9 mouse cellular contexts compared by ENCODE assay signal in genomic region chr1:25826771-25827170, GRCm38 (mm10). TPM values are rescaled to one million over a fixed set of nuclear protein-coding genes. Genes with fewer than 3 reads are reported as not detected.
A peak's percentile ranks its signal among the peaks of the same experiment; 100 is the strongest.
DNase-seq lines count a peak whose midpoint lies in the region; ATAC-seq and TF ChIP-seq lines count a peak whose summit lies in the region.
"Had no signal": no experiment of that assay in that cellular context is flagged by ENCODE, and none has a peak within 500 bp of the region (broad histone marks: within the 10 kb centered on the region; RNA-seq: fewer than 3 reads in every experiment).

No protein-coding gene starts in this region.

- peak; percentile 54 for TF ChIP-seq CTCF in gastrocnemius, adult 2 months (IDR thresholded peaks at IDR 0.05)
- peak; percentile 65 for TF ChIP-seq CTCF in stomach, postnatal 0 days (IDR thresholded peaks at IDR 0.05; ENCODE audit: low read depth)
- no peak for TF ChIP-seq CTCF in lung, adult 2 months (IDR thresholded peaks at IDR 0.05; ENCODE audit: insufficient read depth, low read length)

- intact Hi-C loops in gastrocnemius, adult 2 months (cut with DNase I): no loop called here
- intact Hi-C loops in gastrocnemius, postnatal 14 days (cut with DNase I; ENCODE audit: low total_unique reads): no loop called here

- TF ChIP-seq EP300 in stomach, postnatal 0 days (optimal IDR thresholded peaks at IDR 0.05): no peak

- 5% methylated on average over 7 of the region's 7 CpGs for WGBS in forebrain, embryonic 15.5 days
- WGBS in limb, embryonic 13.5 days: 7% methylated on average over 7 of the region's 7 CpGs
- WGBS in stomach, postnatal 0 days: 10% methylated on average over 7 of the region's 7 CpGs
- 13% methylated on average over 7 of the region's 7 CpGs for WGBS in lung, adult 2 months

- no peak overlapping the region for H3K4me3 ChIP-seq in gastrocnemius, adult 2 months
- peak overlapping the region; percentile 85 for H3K4me3 ChIP-seq in forebrain, embryonic 15.5 days
- no peak overlapping the region for H3K4me3 ChIP-seq in limb, embryonic 13.5 days
- no peak overlapping the region for H3K4me3 ChIP-seq in stomach, postnatal 0 days (ENCODE audit: low read depth, low read length)
- no peak overlapping the region for H3K4me3 ChIP-seq in lung, adult 2 months (replicated peaks; ENCODE audit: extremely low read depth, low read depth, low read length)
- H3K4me3 ChIP-seq: liver, embryonic 15.5 days had no signal

- no peak overlapping the region for H3K27ac ChIP-seq in gastrocnemius, adult 2 months
- H3K27ac ChIP-seq in forebrain, embryonic 15.5 days (replicated peaks): no peak overlapping the region
- no peak overlapping the region for H3K27ac ChIP-seq in limb, embryonic 13.5 days
- no peak overlapping the region for H3K27ac ChIP-seq in stomach, postnatal 0 days (replicated peaks)
- H3K27ac ChIP-seq: liver, embryonic 15.5 days had no signal

- no peak for ATAC-seq in forebrain, embryonic 15.5 days (replicated peaks)
- no peak for ATAC-seq in limb, embryonic 13.5 days (ENCODE audit: low FRiP score, low read depth)
- no peak for ATAC-seq in stomach, postnatal 0 days (ENCODE audit: low FRiP score, low TSS enrichment)
- ATAC-seq in monocyte, adult 5-6 weeks (replicated peaks; ENCODE audit: insufficient number of reproducible peaks, low FRiP score, low TSS enrichment, poor library complexity, severe bottlenecking): no peak

- H3K9ac ChIP-seq in forebrain, embryonic 15.5 days (replicated peaks): no peak overlapping the region
- H3K9ac ChIP-seq in limb, embryonic 13.5 days: no peak overlapping the region
- H3K9ac ChIP-seq in stomach, postnatal 0 days (ENCODE audit: low read length): no peak overlapping the region
- H3K9ac ChIP-seq: liver, embryonic 15.5 days had no signal

- H3K36me3 ChIP-seq in forebrain, embryonic 15.5 days: no peaks in the 10 kb centered on the region
- no peaks in the 10 kb centered on the region for H3K36me3 ChIP-seq in limb, embryonic 13.5 days
- no peaks in the 10 kb centered on the region for H3K36me3 ChIP-seq in stomach, postnatal 0 days (ENCODE audit: control insufficient read depth, insufficient read depth, low read length)
- H3K36me3 ChIP-seq: liver, embryonic 15.5 days had no signal

- H3K27me3 ChIP-seq in forebrain, embryonic 15.5 days: no peaks in the 10 kb centered on the region
- H3K27me3 ChIP-seq in limb, embryonic 13.5 days: peaks cover 47% of the 10 kb centered on the region
- no peaks in the 10 kb centered on the region for H3K27me3 ChIP-seq in stomach, postnatal 0 days (ENCODE audit: control insufficient read depth, insufficient read depth, low read length)

- no peaks in the 10 kb centered on the region for H3K9me3 ChIP-seq in forebrain, embryonic 15.5 days
- H3K9me3 ChIP-seq in limb, embryonic 13.5 days: no peaks in the 10 kb centered on the region
- no peaks in the 10 kb centered on the region for H3K9me3 ChIP-seq in stomach, postnatal 0 days (ENCODE audit: control insufficient read depth, low read length)
- H3K9me3 ChIP-seq: liver, embryonic 15.5 days had no signal

- DNase-seq in gastrocnemius, adult 2 months: no peak
- no peak for DNase-seq in gastrocnemius, postnatal 14 days
- DNase-seq in ZHBTc4 (ENCODE audit: low read depth, low spot score): peak; percentile 15
- DNase-seq in stomach, postnatal 0 days (ENCODE audit: low spot score): peak; percentile 21
- no peak for DNase-seq in lung, adult 2 months

- H3K4me1 ChIP-seq in forebrain, embryonic 15.5 days: peaks cover 57% of the 10 kb centered on the region
- H3K4me1 ChIP-seq in limb, embryonic 13.5 days: peaks cover 7% of the 10 kb centered on the region
- no peaks in the 10 kb centered on the region for H3K4me1 ChIP-seq in stomach, postnatal 0 days (replicated peaks; ENCODE audit: control insufficient read depth, insufficient read depth)
- no peaks in the 10 kb centered on the region for H3K4me1 ChIP-seq in lung, adult 2 months (ENCODE audit: control insufficient read depth, insufficient read depth, low read length)
- H3K4me1 ChIP-seq: liver, embryonic 15.5 days had no signal

- H3K4me2 ChIP-seq in forebrain, embryonic 15.5 days (replicated peaks): peak overlapping the region; percentile 65
- 0 out of 2 replicates have a peak overlapping the region, but pooled peaks have one; percentile 9 for H3K4me2 ChIP-seq in limb, embryonic 13.5 days (replicated peaks)
- no peak overlapping the region for H3K4me2 ChIP-seq in stomach, postnatal 0 days (replicated peaks; ENCODE audit: low read depth)
- H3K4me2 ChIP-seq: liver, embryonic 15.5 days had no signal

- TF ChIP-seq POLR2A in lung, adult 2 months (IDR thresholded peaks at IDR 0.05; ENCODE audit: borderline replicate concordance, extremely low read depth, low read depth, low read length): no peak

RNA-seq across cellular contexts. Expression of gene Adgrb3, which starts 2.7 kb away (rescaled TPM):
- total RNA-seq in gastrocnemius, adult 2 months (2021): not detected
- under 1 TPM; 0.13 to 0.18 TPM for total RNA-seq in gastrocnemius, postnatal 14 days (2021)
- 41.1 and 45.9 TPM in 2 replicates for polyA plus RNA-seq in forebrain, embryonic 15.5 days (2015; fragmentation: Nextera tagmentation; extraction: Ambion mirVana)
- polyA plus RNA-seq in limb, embryonic 13.5 days (2015; fragmentation: Nextera tagmentation; extraction: Ambion mirVana): 1.2 and 1.5 TPM in 2 replicates
- 1.8 and 2.1 TPM in 2 replicates for polyA plus RNA-seq in stomach, postnatal 0 days (2015; fragmentation: Nextera tagmentation; extraction: Ambion mirVana)
- not detected in 3 replicates for total RNA-seq in monocyte, adult 5-6 weeks (2017)
- polyA plus RNA-seq in lung, adult 2 months (2012; rRNA removed): not detected in 2 replicates

Comparison
In these comparisons a context has a peak if more than half of its experiments do, and no peak if none do; other contexts are left out.
1. DNase-seq: peak in ZHBTc4 (single experiment) and stomach, postnatal 0 days (single experiment); none in gastrocnemius, adult 2 months (single experiment), gastrocnemius, postnatal 14 days (single experiment) and lung, adult 2 months (single experiment).
2. RNA of gene Adgrb3, which starts 2.7 kb away (polyA plus RNA-seq): 41.1 to 45.9 TPM in forebrain, embryonic 15.5 days; 1.8 to 2.1 TPM in stomach, postnatal 0 days, 1.2 to 1.5 TPM in limb, embryonic 13.5 days and not detected in lung, adult 2 months; every median in the first group is over 10 times any median in the second.